Mouse (Mus musculus) forebrain, embryonic 16.5 days (tissue): ENCODE data around the gene Slc44a5. TPM values are rescaled to one million over a fixed set of nuclear protein-coding genes. Genes with fewer than 3 reads are reported as not detected.

Experiments
- ATAC-seq: fragments of 200-750 bp; cut with Nextera tagmentation; 2 replicates; pipeline ENCODE4 v1.8.0; 2017; ENCODE audit warnings: mild to moderate bottlenecking, moderate library complexity
- H3K27ac ChIP-seq: fragments of 300-500 bp; sonication (generic); 2 replicates; pipeline ENCODE4 v1.5.1; 2014; ENCODE audit warnings: low read length, control low read depth
- H3K27me3 ChIP-seq: fragments of 300-500 bp; sonication (generic); replicated peaks from 2 replicates; pipeline ENCODE4 v1.6.1; 2014; ENCODE audit warnings: low read length; ENCODE audit not compliant: control insufficient read depth, insufficient read depth
- H3K36me3 ChIP-seq: fragments of 300-500 bp; sonication (generic); 2 replicates; pipeline ENCODE4 v1.6.1; 2014; ENCODE audit not compliant: control insufficient read depth, insufficient read depth
- H3K4me1 ChIP-seq: fragments of 300-500 bp; sonication (generic); replicated peaks from 2 replicates; pipeline ENCODE4 v1.6.1; 2014; ENCODE audit warnings: low read length; ENCODE audit not compliant: control insufficient read depth, insufficient read depth
- H3K4me2 ChIP-seq: fragments of 300-500 bp; sonication (generic); 2 replicates; pipeline ENCODE4 v1.6.1; 2014; ENCODE audit warnings: mild to moderate bottlenecking, low read length, control low read depth
- H3K4me3 ChIP-seq: fragments of 300-500 bp; sonication (generic); replicated peaks from 2 replicates; pipeline ENCODE4 v1.5.1; 2014; ENCODE audit warnings: mild to moderate bottlenecking, low read length, control low read depth
- H3K9ac ChIP-seq: fragments of 300-500 bp; sonication (generic); replicated peaks from 2 replicates; pipeline ENCODE4 v1.6.1; 2014; ENCODE audit warnings: low read depth, low read length, control low read depth
- H3K9me3 ChIP-seq: fragments of 300-500 bp; sonication (generic); 2 replicates; pipeline ENCODE4 v1.6.1; 2016; ENCODE audit warnings: low read length; ENCODE audit not compliant: control insufficient read depth
- WGBS: fragments of 180-500 bp; shearing (Covaris S2); extraction: QIAGEN DNeasy Blood & Tissue Kit; methylation state at CpG from one replicate; pipeline ENCODE4 v1.1.7; 2014; 5-methylcytosine and 5-hydroxymethylcytosine counted together
- polyA plus RNA-seq: library from polyadenylated mRNA; unstranded; fragments of >200 nt; fragmentation: Nextera tagmentation; extraction: Ambion mirVana; gene quantifications from 2 replicates; pipeline ENCODE4 v1.2.1, GENCODE M21; 2015

Gene Slc44a5
- polyA plus RNA-seq, 1 experiment from 2014 or later = 9.1 TPM

DNA sequence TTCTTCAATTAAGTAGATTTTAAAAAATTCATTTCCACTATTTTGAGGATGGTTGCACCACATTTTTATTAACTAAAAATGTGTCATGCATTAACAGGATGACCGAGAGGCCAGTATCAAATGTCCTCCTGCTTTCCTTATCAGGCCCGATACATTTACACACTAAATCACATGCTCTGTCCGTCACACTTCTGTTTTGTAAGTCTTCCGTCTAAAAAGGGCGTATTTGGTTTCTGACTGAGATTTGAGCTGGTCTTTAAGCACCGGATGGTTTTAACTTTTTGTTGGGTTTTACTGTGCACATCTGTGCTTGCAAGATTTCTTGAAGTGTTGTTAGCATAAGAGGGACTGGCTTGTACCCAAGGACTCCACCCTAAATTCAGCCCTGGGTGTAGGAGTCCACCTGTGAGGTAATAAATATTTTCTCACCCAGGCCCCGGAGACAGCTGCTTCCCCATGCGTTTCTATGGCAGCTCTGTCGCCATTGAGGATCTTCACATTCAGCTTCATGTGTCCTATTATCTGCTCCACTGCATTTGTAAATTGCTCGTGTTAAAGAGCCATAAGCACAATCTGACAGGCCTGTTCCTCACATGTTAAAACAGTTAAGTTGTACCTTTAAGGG lies 237.3 kb downstream of the Slc44a5 start:
- Histone ChIP-seq H3K4me3 (no peak overlapping the region), H3K27ac (no peak overlapping the region), H3K4me1 (peaks cover 6% of the 10 kb centered on the region), H3K36me3 (no peaks in the 10 kb centered on the region), H3K9me3 (no peaks in the 10 kb centered on the region), H3K9ac (no peak overlapping the region), H3K27me3 (no peaks in the 10 kb centered on the region), H3K4me2 (no peak overlapping the region)
- ATAC-seq = peak; percentile 37; the same call in 1 of the 2 replicates
- WGBS = 51% methylated on average over 10 of the region's 10 CpGs

- Histone ChIP-seq H3K27me3 (no peaks in the 10 kb centered on the region), H3K4me2 (no peak overlapping the region), H3K4me3 (no peak overlapping the region), H3K9me3 (no peaks in the 10 kb centered on the region), H3K27ac (no peak overlapping the region), H3K36me3 (no peaks in the 10 kb centered on the region), H3K9ac (no peak overlapping the region), H3K4me1 (peaks cover 6% of the 10 kb centered on the region)
- WGBS = 76% methylated on average over 2 of the region's 2 CpGs
- no peak for ATAC-seq
Observed at GRCm38 (mm10) chr3:154212551-154212950, 239.3 kb downstream of the Slc44a5 start.

- ATAC-seq = no peak
- no peaks in the 10 kb centered on the region for H3K4me1 ChIP-seq
- no peak overlapping the region for H3K4me2 ChIP-seq
- H3K4me3 ChIP-seq = no peak overlapping the region
- WGBS = 82% methylated on average over 7 of the region's 7 CpGs
- H3K27ac ChIP-seq = no peak overlapping the region
- no peaks in the 10 kb centered on the region for H3K36me3 ChIP-seq
- H3K9me3 ChIP-seq = no peaks in the 10 kb centered on the region
- no peaks in the 10 kb centered on the region for H3K27me3 ChIP-seq
- no peak overlapping the region for H3K9ac ChIP-seq
Observed at GRCm38 (mm10) chr3:154215309-154215708, 242.1 kb downstream of the Slc44a5 start.

GRCm38 (mm10) chr3:154215779-154216178 lies 242.5 kb downstream of the Slc44a5 start:
- no peaks in the 10 kb centered on the region for H3K36me3 ChIP-seq
- no peak overlapping the region for H3K9ac ChIP-seq
- no peak overlapping the region for H3K27ac ChIP-seq
- no peak for ATAC-seq
- no peaks in the 10 kb centered on the region for H3K4me1 ChIP-seq
- H3K4me2 ChIP-seq = no peak overlapping the region
- no peaks in the 10 kb centered on the region for H3K27me3 ChIP-seq
- no peaks in the 10 kb centered on the region for H3K9me3 ChIP-seq
- H3K4me3 ChIP-seq = no peak overlapping the region

GRCm38 (mm10) chr3:154222141-154222591 lies 248.9 kb downstream of the Slc44a5 start:
- Histone ChIP-seq H3K4me1 (peaks cover 16% of the 10 kb centered on the region), H3K27me3 (no peaks in the 10 kb centered on the region), H3K4me2 (peak overlapping the region; percentile 30; the same call in 1 of the 2 replicates), H3K9ac (no peak overlapping the region), H3K36me3 (no peaks in the 10 kb centered on the region), H3K9me3 (no peaks in the 10 kb centered on the region), H3K4me3 (no peak overlapping the region), H3K27ac (peak overlapping the region; percentile 47)
- peak; percentile 72 for ATAC-seq
- WGBS = 7% methylated on average over 8 of the region's 8 CpGs

GRCm38 (mm10) chr3:154222688-154223087 lies 249.5 kb downstream of the Slc44a5 start:
- H3K4me3 ChIP-seq = no peak overlapping the region
- H3K27ac ChIP-seq = peak overlapping the region; percentile 74
- no peak overlapping the region for H3K9ac ChIP-seq
- H3K9me3 ChIP-seq = no peaks in the 10 kb centered on the region
- WGBS = 22% methylated on average over 4 of the region's 4 CpGs
- peak; percentile 39 for ATAC-seq
- peaks cover 16% of the 10 kb centered on the region for H3K4me1 ChIP-seq
- H3K27me3 ChIP-seq = no peaks in the 10 kb centered on the region
- H3K36me3 ChIP-seq = no peaks in the 10 kb centered on the region
- H3K4me2 ChIP-seq = no peak overlapping the region

GRCm38 (mm10) chr3:154226100-154226752 lies 253.0 kb downstream of the Slc44a5 start:
- ATAC-seq = peak; percentile 57
- H3K36me3 ChIP-seq = no peaks in the 10 kb centered on the region
- H3K4me3 ChIP-seq = no peak overlapping the region
- no peak overlapping the region for H3K4me2 ChIP-seq
- no peak overlapping the region for H3K27ac ChIP-seq
- H3K9ac ChIP-seq = no peak overlapping the region
- peaks cover 16% of the 10 kb centered on the region for H3K4me1 ChIP-seq
- WGBS = 51% methylated on average over 10 of the region's 10 CpGs
- H3K27me3 ChIP-seq = no peaks in the 10 kb centered on the region
- H3K9me3 ChIP-seq = no peaks in the 10 kb centered on the region

DNA sequence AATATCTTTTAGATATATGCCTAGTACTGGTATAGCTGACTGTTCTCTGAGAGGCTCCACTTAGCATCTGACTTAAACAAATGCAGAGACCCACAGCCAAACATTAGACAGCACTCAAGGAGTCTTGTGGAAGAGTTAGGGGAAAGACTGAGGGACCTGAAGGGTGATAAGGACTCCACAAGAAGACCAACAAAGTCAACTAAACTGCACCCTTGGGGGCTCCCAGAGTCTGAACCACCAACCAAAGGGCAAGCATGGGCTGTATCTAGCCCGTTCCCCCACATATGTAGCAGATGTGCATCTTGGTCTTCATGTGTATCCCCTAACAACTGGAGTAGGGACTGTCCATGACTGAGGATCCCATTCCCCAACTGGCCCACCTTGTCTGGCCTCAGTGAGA lies 271.7 kb downstream of the Slc44a5 start:
- no peak for ATAC-seq
- no peak overlapping the region for H3K27ac ChIP-seq
- no peaks in the 10 kb centered on the region for H3K36me3 ChIP-seq
- H3K4me2 ChIP-seq = no peak overlapping the region
- H3K4me3 ChIP-seq = no peak overlapping the region
- 86% methylated on average over 1 of the region's 1 CpGs for WGBS
- H3K9me3 ChIP-seq = no peaks in the 10 kb centered on the region
- no peaks in the 10 kb centered on the region for H3K27me3 ChIP-seq
- no peak overlapping the region for H3K9ac ChIP-seq
- no peaks in the 10 kb centered on the region for H3K4me1 ChIP-seq

DNA sequence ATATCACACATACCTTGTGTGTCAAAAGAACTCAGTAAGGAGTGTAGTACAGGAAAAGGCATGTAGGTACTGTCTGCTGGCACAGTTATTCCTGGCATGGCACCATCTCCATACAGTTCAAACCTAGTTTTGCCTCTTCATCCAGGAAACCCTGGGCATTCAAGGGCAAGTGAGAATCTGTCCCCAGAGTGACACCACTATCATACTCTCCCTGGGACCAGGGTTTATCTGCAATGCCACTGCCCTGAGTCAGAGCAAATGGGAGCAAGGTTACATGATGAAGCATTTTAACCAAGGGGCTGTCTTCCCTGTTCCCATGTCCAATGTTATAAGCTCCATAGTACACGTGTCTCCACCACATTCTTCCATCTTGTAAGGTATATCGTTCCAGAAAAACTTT lies 278.2 kb downstream of the Slc44a5 start:
- H3K27me3 ChIP-seq = no peaks in the 10 kb centered on the region
- WGBS = 92% methylated on average over 2 of the region's 2 CpGs

More for the DNA sequence above, 278.2 kb downstream of the Slc44a5 start:
- Histone ChIP-seq H3K4me3 (no peak overlapping the region), H3K27ac (no peak overlapping the region), H3K9me3 (no peaks in the 10 kb centered on the region), H3K4me1 (no peaks in the 10 kb centered on the region), H3K36me3 (no peaks in the 10 kb centered on the region), H3K4me2 (no peak overlapping the region), H3K9ac (no peak overlapping the region)
- ATAC-seq = no peak
